Mouse (Mus musculus) limb, embryonic 10.5 days (tissue): Measurements from ENCODE around the gene Tfip11. TPM values are rescaled to one million over a fixed set of nuclear protein-coding genes. Genes with fewer than 3 reads are reported as not detected.
A peak's percentile ranks its signal among the peaks of the same experiment; 100 is the strongest.
"Not testable (repeated sequence)": the region's sequence is repeated elsewhere in the genome, so short reads cannot be mapped to it uniquely, and the experiment has no call there.

ENCODE experiments used
- DNase-seq: peaks from one replicate; pipeline ENCODE4 v3.0.0-alpha.2; 2017; ENCODE audit warnings: low spot score
- H3K27ac ChIP-seq: fragments of 300-500 bp; sonication (generic); 2 replicates; pipeline ENCODE4 v1.5.1; 2016; ENCODE audit warnings: mild to moderate bottlenecking
- H3K27me3 ChIP-seq: fragments of 300-500 bp; sonication (generic); 2 replicates; pipeline ENCODE4 v1.6.1; 2016; ENCODE audit warnings: low read depth, mild to moderate bottlenecking; ENCODE audit not compliant: poor library complexity, severe bottlenecking
- H3K36me3 ChIP-seq: fragments of 300-500 bp; sonication (generic); 2 replicates; pipeline ENCODE4 v1.6.1; 2016; ENCODE audit warnings: mild to moderate bottlenecking, moderate library complexity
- H3K4me1 ChIP-seq: fragments of 300-500 bp; sonication (generic); 2 replicates; pipeline ENCODE4 v1.6.1; 2016
- H3K4me3 ChIP-seq: fragments of 300-500 bp; sonication (generic); 2 replicates; pipeline ENCODE4 v1.5.1; 2016; ENCODE audit warnings: mild to moderate bottlenecking, moderate library complexity
- H3K9me3 ChIP-seq: fragments of 300-500 bp; sonication (generic); replicated peaks from 2 replicates; pipeline ENCODE4 v1.6.1; 2016; ENCODE audit warnings: mild to moderate bottlenecking
- WGBS: fragments of 180-500 bp; shearing (Covaris S2); methylation state at CpG from one replicate; pipeline ENCODE4 v1.1.7; 2016; 5-methylcytosine and 5-hydroxymethylcytosine counted together
- polyA plus RNA-seq: library from polyadenylated mRNA; unstranded; fragments of >200 nt; fragmentation: Nextera tagmentation; extraction: Ambion mirVana; gene quantifications from 2 replicates; pipeline ENCODE4 v1.2.1, GENCODE M21; 2016

Tfip11 gene
- polyA plus RNA-seq, 1 experiment from 2014 or later, result 44.4 TPM

- H3K27me3 ChIP-seq, result no peaks in the 10 kb centered on the region
- peaks cover 81% of the 10 kb centered on the region for H3K36me3 ChIP-seq
- H3K9me3 ChIP-seq, result no peaks in the 10 kb centered on the region
- H3K4me1 ChIP-seq, result peaks cover 7% of the 10 kb centered on the region
- WGBS, result 89% methylated on average over 11 of the region's 11 CpGs
- H3K27ac ChIP-seq, result no peak overlapping the region
- no peak for DNase-seq
- no peak overlapping the region for H3K4me3 ChIP-seq
Measured at GRCm38 (mm10) chr5:112313222-112313885, 12.8 kb upstream of the Tfip11 start.

GRCm38 (mm10) chr5:112316468-112316867 lies 9.7 kb upstream of the Tfip11 start:
- Histone ChIP-seq H3K9me3 (no peaks in the 10 kb centered on the region), H3K36me3 (peaks cover 50% of the 10 kb centered on the region), H3K4me1 (peaks cover 7% of the 10 kb centered on the region), H3K4me3 (no peak overlapping the region), H3K27me3 (no peaks in the 10 kb centered on the region), H3K27ac (no peak overlapping the region)
- 86% methylated on average over 5 of the region's 5 CpGs for WGBS
- no peak for DNase-seq

- no peaks in the 10 kb centered on the region for H3K9me3 ChIP-seq
- no peak for DNase-seq
- H3K27ac ChIP-seq, result no peak overlapping the region
- peaks cover 7% of the 10 kb centered on the region for H3K4me1 ChIP-seq
- H3K27me3 ChIP-seq, result no peaks in the 10 kb centered on the region
- H3K4me3 ChIP-seq, result no peak overlapping the region
- peaks cover 41% of the 10 kb centered on the region for H3K36me3 ChIP-seq
- 62% methylated on average over 5 of the region's 5 CpGs for WGBS
Measured at GRCm38 (mm10) chr5:112317328-112317727, 8.8 kb upstream of the Tfip11 start.

GRCm38 (mm10) chr5:112319343-112319742 lies 6.8 kb upstream of the Tfip11 start:
- WGBS, result 63% methylated on average over 2 of the region's 2 CpGs
- not testable (repeated sequence) for DNase-seq
- H3K36me3 ChIP-seq, result peaks cover 21% of the 10 kb centered on the region

GRCm38 (mm10) chr5:112320379-112320778 lies 5.8 kb upstream of the Tfip11 start:
- H3K9me3 ChIP-seq, result no peaks in the 10 kb centered on the region
- H3K36me3 ChIP-seq, result peaks cover 11% of the 10 kb centered on the region
- no peak for DNase-seq
- H3K27me3 ChIP-seq, result no peaks in the 10 kb centered on the region
- peaks cover 16% of the 10 kb centered on the region for H3K4me1 ChIP-seq
- H3K27ac ChIP-seq, result no peak overlapping the region
- WGBS, result 80% methylated on average over 5 of the region's 5 CpGs
- H3K4me3 ChIP-seq, result no peak overlapping the region

More at GRCm38 (mm10) chr5:112319343-112319742, 6.8 kb upstream of the Tfip11 start:
- H3K27me3 ChIP-seq, H3K27ac ChIP-seq, H3K9me3 ChIP-seq, H3K4me1 ChIP-seq, H3K4me3 ChIP-seq: not testable (repeated sequence)

GRCm38 (mm10) chr5:112320936-112321335 lies 5.2 kb upstream of the Tfip11 start:
- Histone ChIP-seq H3K4me1 (peaks cover 20% of the 10 kb centered on the region), H3K9me3 (no peaks in the 10 kb centered on the region), H3K27me3 (no peaks in the 10 kb centered on the region), H3K27ac (no peak overlapping the region), H3K36me3 (peaks cover 5% of the 10 kb centered on the region; the same call in 1 of the 2 replicates), H3K4me3 (no peak overlapping the region)
- WGBS, result 75% methylated on average over 6 of the region's 6 CpGs
- DNase-seq, result no peak

GRCm38 (mm10) chr5:112321376-112321775 lies 4.8 kb upstream of the Tfip11 start:
- peaks cover under 1% of the 10 kb centered on the region; the same call in 1 of the 2 replicates for H3K36me3 ChIP-seq
- H3K4me1 ChIP-seq, result peaks cover 20% of the 10 kb centered on the region
- no peak overlapping the region for H3K4me3 ChIP-seq
- no peaks in the 10 kb centered on the region for H3K27me3 ChIP-seq
- 85% methylated on average over 4 of the region's 4 CpGs for WGBS
- DNase-seq, result no peak
- H3K9me3 ChIP-seq, result no peaks in the 10 kb centered on the region
- no peak overlapping the region for H3K27ac ChIP-seq

GRCm38 (mm10) chr5:112323246-112323645 lies 2.9 kb upstream of the Tfip11 start:
- 91% methylated on average over 6 of the region's 6 CpGs for WGBS
- no peak for DNase-seq
- H3K27ac ChIP-seq, result no peak overlapping the region
- H3K27me3 ChIP-seq, result no peaks in the 10 kb centered on the region
- H3K9me3 ChIP-seq, result no peaks in the 10 kb centered on the region
- H3K36me3 ChIP-seq, result peaks cover 8% of the 10 kb centered on the region
- H3K4me1 ChIP-seq, result peaks cover 22% of the 10 kb centered on the region
- H3K4me3 ChIP-seq, result no peak overlapping the region

- Histone ChIP-seq H3K27me3 (no peaks in the 10 kb centered on the region), H3K27ac (peak overlapping the region; percentile 81; the same call in 1 of the 2 replicates), H3K9me3 (no peaks in the 10 kb centered on the region), H3K4me3 (peak overlapping the region; percentile 95), H3K4me1 (peaks cover 22% of the 10 kb centered on the region), H3K36me3 (peaks cover 24% of the 10 kb centered on the region)
- WGBS, result 27% methylated on average over 24 of the region's 24 CpGs
- no peak for DNase-seq
Measured at GRCm38 (mm10) chr5:112324637-112325545, 1.3 kb upstream of the Tfip11 start.

- H3K27ac ChIP-seq, result peak overlapping the region; percentile 81
- WGBS, result 2% methylated on average over 33 of the region's 33 CpGs
- H3K27me3 ChIP-seq, result no peaks in the 10 kb centered on the region
- DNase-seq, result no peak
- H3K4me1 ChIP-seq, result peaks cover 22% of the 10 kb centered on the region
- H3K36me3 ChIP-seq, result peaks cover 41% of the 10 kb centered on the region
- no peaks in the 10 kb centered on the region for H3K9me3 ChIP-seq
- H3K4me3 ChIP-seq, result peak overlapping the region; percentile 95
Measured at GRCm38 (mm10) chr5:112326446-112327009, 370 bp downstream of the Tfip11 start.

- 95% methylated on average over 15 of the region's 15 CpGs for WGBS
- peaks cover 22% of the 10 kb centered on the region for H3K4me1 ChIP-seq
- DNase-seq, result no peak
- peaks cover 54% of the 10 kb centered on the region for H3K36me3 ChIP-seq
- H3K4me3 ChIP-seq, result peak overlapping the region; percentile 95; the same call in 1 of the 2 replicates
- H3K9me3 ChIP-seq, result no peaks in the 10 kb centered on the region
- no peak overlapping the region for H3K27ac ChIP-seq
- H3K27me3 ChIP-seq, result no peaks in the 10 kb centered on the region
Measured at GRCm38 (mm10) chr5:112327854-112328253, 1.7 kb downstream of the Tfip11 start.

- H3K9me3 ChIP-seq, result no peaks in the 10 kb centered on the region
- WGBS, result 93% methylated on average over 14 of the region's 14 CpGs
Measured at GRCm38 (mm10) chr5:112329805-112330564, 3.8 kb downstream of the Tfip11 start.

More at GRCm38 (mm10) chr5:112329805-112330564, 3.8 kb downstream of the Tfip11 start:
- DNase-seq, result no peak
- no peak overlapping the region for H3K27ac ChIP-seq
- peaks cover 75% of the 10 kb centered on the region for H3K36me3 ChIP-seq
- H3K4me3 ChIP-seq, result no peak overlapping the region
- no peaks in the 10 kb centered on the region for H3K27me3 ChIP-seq
- peaks cover 16% of the 10 kb centered on the region for H3K4me1 ChIP-seq
